Mouse (Mus musculus): ENCODE measurements at regions not wholly inside any gene's neighbourhood (a gene's known extent, or its start where the extent isn't known, plus 50 kb on each side); places are given as distances from the start of the nearest gene placed in this dataset.

- WGBS (ENCODE audit: insufficient replicate concordance), result 51% methylated on average over 4 of the region's 4 CpGs
- no peak overlapping the region for H3K4me3 ChIP-seq
- H3K4me1 ChIP-seq, result no peaks in the 10 kb centered on the region
- no peak overlapping the region for H3K27ac ChIP-seq
- no peak for ATAC-seq
- no peaks in the 10 kb centered on the region for H3K9me3 ChIP-seq (replicated peaks)
- no peak overlapping the region for H3K4me2 ChIP-seq
- no peak overlapping the region for H3K9ac ChIP-seq
- H3K27me3 ChIP-seq (replicated peaks), result no peaks in the 10 kb centered on the region
- H3K36me3 ChIP-seq, result no peaks in the 10 kb centered on the region
Observed at GRCm38 (mm10) chr7:72543946-72544345, 237.5 kb upstream of the Mctp2 start.

DNA sequence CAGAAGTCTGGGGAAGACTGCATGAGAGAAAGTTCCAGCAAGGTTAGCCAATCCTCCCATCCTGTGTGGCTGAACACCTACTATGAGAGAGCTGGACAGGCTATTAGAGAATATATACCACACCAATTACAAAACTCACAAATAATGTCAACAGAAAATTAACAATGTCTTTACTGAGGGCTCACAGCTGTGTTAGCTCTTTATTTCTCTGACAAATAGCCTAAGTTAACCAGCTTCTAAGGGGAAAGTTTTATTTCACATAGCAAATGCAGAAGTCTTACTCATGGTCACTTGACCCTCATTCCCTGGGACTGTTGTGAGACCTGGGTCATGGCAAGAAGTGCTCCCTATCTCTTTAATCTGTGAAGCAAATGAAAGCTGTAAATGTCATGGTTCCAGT is 261.0 kb upstream of the Mctp2 start:
- H3K9me3 ChIP-seq (replicated peaks), result no peaks in the 10 kb centered on the region
- H3K4me2 ChIP-seq, result no peak overlapping the region
- no peak overlapping the region for H3K27ac ChIP-seq
- H3K27me3 ChIP-seq (replicated peaks), result no peaks in the 10 kb centered on the region
- no peaks in the 10 kb centered on the region for H3K36me3 ChIP-seq
- no peak overlapping the region for H3K4me3 ChIP-seq
- H3K9ac ChIP-seq, result no peak overlapping the region
- no peak for ATAC-seq
- no peaks in the 10 kb centered on the region for H3K4me1 ChIP-seq

- no peak for ATAC-seq
- H3K27ac ChIP-seq, result no peak overlapping the region
- no peaks in the 10 kb centered on the region for H3K27me3 ChIP-seq (replicated peaks)
- H3K4me3 ChIP-seq, result no peak overlapping the region
- H3K36me3 ChIP-seq, result no peaks in the 10 kb centered on the region
- no peak overlapping the region for H3K9ac ChIP-seq
- no peaks in the 10 kb centered on the region for H3K9me3 ChIP-seq (replicated peaks)
- H3K4me2 ChIP-seq, result no peak overlapping the region
- no peaks in the 10 kb centered on the region for H3K4me1 ChIP-seq
Observed at GRCm38 (mm10) chr7:72569177-72569576, 262.8 kb upstream of the Mctp2 start.

- H3K36me3 ChIP-seq, result no peaks in the 10 kb centered on the region
- ATAC-seq, result no peak
- no peak overlapping the region for H3K4me3 ChIP-seq
- no peaks in the 10 kb centered on the region for H3K9me3 ChIP-seq (replicated peaks)
- H3K4me2 ChIP-seq, result no peak overlapping the region
- no peaks in the 10 kb centered on the region for H3K27me3 ChIP-seq (replicated peaks)
- H3K27ac ChIP-seq, result no peak overlapping the region
- H3K4me1 ChIP-seq, result no peaks in the 10 kb centered on the region
- WGBS (ENCODE audit: insufficient replicate concordance), result 71% methylated on average over 1 of the region's 1 CpGs
- no peak overlapping the region for H3K9ac ChIP-seq
Observed at GRCm38 (mm10) chr7:72574316-72574715, 267.9 kb upstream of the Mctp2 start.

GRCm38 (mm10) chr7:72584427-72584826 is 278.0 kb upstream of the Mctp2 start:
- Histone ChIP-seq H3K9me3 (replicated peaks) (no peaks in the 10 kb centered on the region), H3K4me3 (no peak overlapping the region), H3K36me3 (no peaks in the 10 kb centered on the region), H3K27ac (no peak overlapping the region), H3K4me2 (no peak overlapping the region), H3K4me1 (no peaks in the 10 kb centered on the region), H3K9ac (no peak overlapping the region), H3K27me3 (replicated peaks) (no peaks in the 10 kb centered on the region)
- WGBS (ENCODE audit: insufficient replicate concordance), result 69% methylated on average over 3 of the region's 3 CpGs
- no peak for ATAC-seq

DNA sequence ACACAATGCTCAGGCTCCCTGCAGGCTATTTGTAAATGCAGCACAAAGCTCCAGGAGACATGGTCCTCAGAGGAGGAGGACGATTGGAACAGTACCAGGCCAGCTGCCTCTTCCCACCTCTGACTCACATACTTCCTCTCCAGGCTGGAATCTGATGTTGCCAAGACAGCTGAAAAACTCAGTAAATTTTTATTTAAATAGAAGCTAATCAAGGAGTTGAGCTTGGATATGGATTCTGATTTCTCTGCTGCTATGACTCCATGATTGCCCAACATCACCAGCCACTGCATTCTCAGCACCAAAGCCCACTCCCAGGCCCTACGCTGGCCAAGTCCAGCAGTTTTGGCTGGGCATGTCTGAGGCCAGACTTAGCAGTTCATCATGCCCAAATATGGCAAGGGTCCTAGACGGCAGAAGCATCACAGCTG is 282.8 kb upstream of the Mctp2 start:
- Histone ChIP-seq H3K4me1 (no peaks in the 10 kb centered on the region), H3K9ac (no peak overlapping the region), H3K27ac (no peak overlapping the region), H3K27me3 (replicated peaks) (no peaks in the 10 kb centered on the region), H3K36me3 (no peaks in the 10 kb centered on the region), H3K4me3 (no peak overlapping the region), H3K9me3 (replicated peaks) (no peaks in the 10 kb centered on the region), H3K4me2 (no peak overlapping the region)
- WGBS (ENCODE audit: insufficient replicate concordance), result 55% methylated on average over 3 of the region's 3 CpGs
- ATAC-seq, result no peak

- no peak for ATAC-seq
- Histone ChIP-seq H3K4me2 (no peak overlapping the region), H3K4me3 (no peak overlapping the region), H3K4me1 (no peaks in the 10 kb centered on the region), H3K9me3 (replicated peaks) (no peaks in the 10 kb centered on the region), H3K36me3 (no peaks in the 10 kb centered on the region), H3K9ac (no peak overlapping the region), H3K27ac (no peak overlapping the region), H3K27me3 (replicated peaks) (no peaks in the 10 kb centered on the region)
- 40% methylated on average over 4 of the region's 4 CpGs for WGBS (ENCODE audit: insufficient replicate concordance)
Observed at GRCm38 (mm10) chr7:72590351-72591115, 284.1 kb upstream of the Mctp2 start.

DNA sequence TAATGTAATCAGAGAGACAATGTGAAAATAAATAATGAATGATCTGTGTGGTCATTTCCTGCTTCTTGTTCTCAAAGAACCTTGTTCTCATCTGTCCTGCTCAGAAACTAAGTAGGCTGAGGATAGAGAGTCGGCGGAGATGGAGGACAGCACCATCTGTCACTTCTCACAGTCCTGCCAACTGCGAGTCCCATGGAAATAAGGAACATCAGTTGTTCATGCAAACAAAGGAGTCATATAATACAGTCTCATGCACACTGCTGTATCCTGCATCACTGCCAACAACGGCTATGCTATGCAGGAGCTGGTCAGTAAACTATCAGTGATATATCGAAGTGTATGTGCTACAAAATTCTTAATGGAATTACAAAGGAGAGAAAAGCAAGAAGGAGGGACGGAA is 285.7 kb upstream of the Mctp2 start:
- WGBS (ENCODE audit: insufficient replicate concordance), result 74% methylated on average over 6 of the region's 6 CpGs

DNA sequence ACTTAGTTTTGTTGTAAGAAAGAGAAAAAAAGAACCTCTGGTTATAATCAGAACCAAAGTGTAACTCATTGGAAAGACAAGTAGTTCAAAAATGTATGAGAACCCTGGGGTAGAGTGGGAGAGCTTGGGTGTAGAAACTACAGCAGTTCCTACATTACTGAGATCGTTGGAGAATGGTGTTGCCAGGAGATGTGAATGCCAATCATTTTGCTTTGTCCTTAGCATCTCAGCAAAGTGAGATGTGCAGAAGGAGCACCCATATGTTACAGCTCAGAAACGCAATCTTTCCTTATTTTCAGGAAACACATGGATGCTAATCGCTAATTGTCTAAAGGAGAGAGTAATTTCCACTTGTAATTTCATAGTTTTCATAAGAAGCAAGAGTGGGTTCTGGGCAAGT is 286.2 kb upstream of the Mctp2 start:
- no peak for ATAC-seq
- H3K27me3 ChIP-seq (replicated peaks), result no peaks in the 10 kb centered on the region
- no peak overlapping the region for H3K27ac ChIP-seq
- WGBS (ENCODE audit: insufficient replicate concordance), result 60% methylated on average over 3 of the region's 3 CpGs
- H3K4me1 ChIP-seq, result no peaks in the 10 kb centered on the region
- no peak overlapping the region for H3K9ac ChIP-seq
- no peak overlapping the region for H3K4me3 ChIP-seq
- H3K4me2 ChIP-seq, result no peak overlapping the region
- no peaks in the 10 kb centered on the region for H3K36me3 ChIP-seq
- no peaks in the 10 kb centered on the region for H3K9me3 ChIP-seq (replicated peaks)

More for the DNA sequence above, 285.7 kb upstream of the Mctp2 start:
- no peak for ATAC-seq
- Histone ChIP-seq H3K36me3 (no peaks in the 10 kb centered on the region), H3K27ac (no peak overlapping the region), H3K4me1 (no peaks in the 10 kb centered on the region), H3K4me3 (no peak overlapping the region), H3K4me2 (no peak overlapping the region), H3K9ac (no peak overlapping the region), H3K27me3 (replicated peaks) (no peaks in the 10 kb centered on the region), H3K9me3 (replicated peaks) (no peaks in the 10 kb centered on the region)

DNA sequence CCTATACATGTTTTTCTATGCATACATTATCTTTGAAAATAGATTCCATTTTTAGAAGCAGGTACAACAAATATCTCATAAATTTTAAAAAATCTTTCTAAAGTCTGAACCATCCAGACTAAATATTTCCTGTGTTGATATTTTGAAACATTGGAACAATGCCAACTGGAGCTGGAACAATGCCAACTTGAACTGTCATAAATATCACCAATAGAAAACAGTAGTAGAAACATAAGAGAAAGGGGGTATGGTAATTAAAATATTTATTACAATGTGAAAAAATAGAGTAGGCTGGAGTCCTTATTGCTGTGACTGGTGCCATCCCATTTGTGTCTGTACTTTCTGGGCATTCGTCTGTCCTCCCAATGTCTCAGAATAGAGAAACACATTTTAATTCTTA is 286.9 kb upstream of the Mctp2 start:
- Histone ChIP-seq H3K4me3 (no peak overlapping the region), H3K27ac (no peak overlapping the region), H3K9ac (no peak overlapping the region), H3K27me3 (replicated peaks) (no peaks in the 10 kb centered on the region), H3K9me3 (replicated peaks) (no peaks in the 10 kb centered on the region), H3K4me1 (no peaks in the 10 kb centered on the region), H3K4me2 (no peak overlapping the region), H3K36me3 (no peaks in the 10 kb centered on the region)
- no peak for ATAC-seq
- 72% methylated on average over 1 of the region's 1 CpGs for WGBS (ENCODE audit: insufficient replicate concordance)

DNA sequence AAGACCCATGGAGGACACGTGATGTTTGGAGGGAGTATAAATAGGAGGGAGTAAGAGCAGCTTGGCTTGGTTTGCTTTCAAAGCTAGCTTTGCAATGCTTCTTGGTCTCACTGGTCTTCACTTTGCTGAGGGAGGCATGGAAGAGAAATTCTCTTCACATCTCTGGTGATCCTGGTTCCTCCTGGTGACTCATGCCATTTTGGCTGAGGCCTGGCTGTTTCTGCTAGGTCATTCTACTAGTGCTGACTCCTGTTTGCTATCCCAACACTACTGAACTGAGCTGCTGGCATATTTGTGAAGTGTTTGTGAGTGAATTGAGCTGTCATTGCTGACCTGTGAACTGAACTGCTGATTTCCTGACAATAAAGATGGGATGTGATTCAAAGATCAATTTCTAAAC is 288.3 kb upstream of the Mctp2 start:
- no peak overlapping the region for H3K4me3 ChIP-seq
- no peak overlapping the region for H3K27ac ChIP-seq
- H3K4me2 ChIP-seq, result no peak overlapping the region
- H3K4me1 ChIP-seq, result no peaks in the 10 kb centered on the region
- ATAC-seq, result no peak
- 47% methylated on average over 1 of the region's 1 CpGs for WGBS (ENCODE audit: insufficient replicate concordance)
- H3K36me3 ChIP-seq, result no peaks in the 10 kb centered on the region
- no peaks in the 10 kb centered on the region for H3K27me3 ChIP-seq (replicated peaks)
- H3K9me3 ChIP-seq (replicated peaks), result no peaks in the 10 kb centered on the region
- no peak overlapping the region for H3K9ac ChIP-seq

DNA sequence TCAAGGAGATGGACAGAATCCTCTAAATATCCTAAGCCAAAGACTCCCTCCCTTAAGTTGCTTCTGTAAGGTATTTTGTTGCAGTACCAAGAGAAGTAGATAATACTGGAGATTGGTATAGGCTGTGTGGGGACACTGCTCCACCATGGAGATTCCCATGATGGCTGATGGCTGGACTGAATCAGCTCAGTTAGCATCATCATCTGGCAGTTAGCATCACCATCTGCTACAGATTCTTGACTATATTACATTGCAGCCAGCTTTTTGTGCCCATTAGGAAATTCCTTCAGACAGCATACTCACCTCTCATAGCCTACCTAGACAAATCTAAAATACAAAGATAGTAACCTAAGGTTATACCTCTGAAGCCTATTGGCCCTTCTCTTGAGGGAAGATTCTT is 290.6 kb upstream of the Mctp2 start:
- ATAC-seq, result no peak
- Histone ChIP-seq H3K27ac (no peak overlapping the region), H3K4me3 (no peak overlapping the region), H3K4me2 (no peak overlapping the region), H3K9ac (no peak overlapping the region), H3K27me3 (replicated peaks) (no peaks in the 10 kb centered on the region), H3K9me3 (replicated peaks) (no peaks in the 10 kb centered on the region), H3K4me1 (no peaks in the 10 kb centered on the region), H3K36me3 (no peaks in the 10 kb centered on the region)

DNA sequence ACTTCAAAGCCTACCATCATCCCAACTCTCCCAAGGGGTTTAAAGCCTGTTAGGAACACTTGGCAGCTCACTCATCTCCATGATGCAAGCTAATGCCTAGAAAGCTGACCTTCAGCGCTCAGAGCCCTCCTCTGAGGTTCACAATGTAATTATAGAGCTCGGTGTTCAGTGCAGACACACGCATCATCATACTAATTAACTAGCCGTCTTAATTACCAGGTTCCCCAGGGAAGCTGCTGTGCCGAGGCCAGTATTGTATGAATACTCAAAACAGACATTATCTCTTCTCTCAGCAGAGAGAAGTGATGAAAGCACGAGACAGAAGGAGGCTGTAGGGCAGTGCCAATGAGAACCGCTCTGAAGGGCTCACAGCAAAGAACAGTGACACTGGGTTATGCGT is 295.5 kb upstream of the Mctp2 start:
- Histone ChIP-seq H3K36me3 (no peaks in the 10 kb centered on the region), H3K27me3 (replicated peaks) (no peaks in the 10 kb centered on the region), H3K4me1 (no peaks in the 10 kb centered on the region), H3K9me3 (replicated peaks) (no peaks in the 10 kb centered on the region), H3K9ac (no peak overlapping the region), H3K4me3 (no peak overlapping the region), H3K27ac (no peak overlapping the region), H3K4me2 (no peak overlapping the region)
- WGBS (ENCODE audit: insufficient replicate concordance), result 75% methylated on average over 8 of the region's 8 CpGs
- ATAC-seq, result no peak
